Mouse (Mus musculus) liver, embryonic 15.5 days (tissue): Measurements from ENCODE around the gene Clvs2. TPM values are rescaled to one million over a fixed set of nuclear protein-coding genes. Genes with fewer than 3 reads are reported as not detected.

ENCODE experiments used
- ATAC-seq: fragments of 200-750 bp; cut with Nextera tagmentation; 2 replicates; pipeline ENCODE4 v1.8.0; 2017; ENCODE audit warnings: moderate number of reproducible peaks, mild to moderate bottlenecking, moderate library complexity; ENCODE audit not compliant: insufficient read depth
- H3K27ac ChIP-seq: fragments of 300-500 bp; sonication (generic); replicated peaks from 2 replicates; pipeline ENCODE4 v1.5.1; 2015; ENCODE audit warnings: mild to moderate bottlenecking, inconsistent platforms
- H3K27me3 ChIP-seq: fragments of 300-500 bp; sonication (generic); 2 replicates; pipeline ENCODE4 v1.6.1; 2015; ENCODE audit warnings: mild to moderate bottlenecking, inconsistent platforms
- H3K36me3 ChIP-seq: fragments of 300-500 bp; sonication (generic); replicated peaks from 2 replicates; pipeline ENCODE4 v1.6.1; 2015; ENCODE audit warnings: moderate library complexity, mild to moderate bottlenecking, inconsistent platforms
- H3K4me1 ChIP-seq: fragments of 300-500 bp; sonication (generic); replicated peaks from 2 replicates; pipeline ENCODE4 v1.6.1; 2015; ENCODE audit warnings: inconsistent platforms
- H3K4me2 ChIP-seq: fragments of 300-500 bp; sonication (generic); 2 replicates; pipeline ENCODE4 v1.6.1; 2015; ENCODE audit warnings: moderate library complexity, mild to moderate bottlenecking, inconsistent platforms
- H3K4me3 ChIP-seq: fragments of 300-500 bp; sonication (generic); replicated peaks from 2 replicates; pipeline ENCODE4 v1.5.1; 2015; ENCODE audit warnings: mild to moderate bottlenecking, inconsistent platforms
- H3K9ac ChIP-seq: fragments of 300-500 bp; sonication (generic); 2 replicates; pipeline ENCODE4 v1.6.1; 2015; ENCODE audit warnings: moderate library complexity, mild to moderate bottlenecking, inconsistent platforms
- H3K9me3 ChIP-seq: fragments of 300-500 bp; sonication (generic); replicated peaks from 2 replicates; pipeline ENCODE4 v1.6.1; 2016; ENCODE audit warnings: inconsistent platforms
- WGBS: fragments of 180-500 bp; shearing (Covaris S2); methylation state at CpG from one replicate; pipeline ENCODE4 v1.1.7; 2015; ENCODE audit warnings: mixed read lengths; ENCODE audit not compliant: insufficient replicate concordance; 5-methylcytosine and 5-hydroxymethylcytosine counted together
- polyA plus RNA-seq: library from polyadenylated mRNA; unstranded; fragments of >200 nt; fragmentation: Nextera tagmentation; extraction: Ambion mirVana; gene quantifications from 2 replicates; pipeline ENCODE4 v1.2.1, GENCODE M21; 2015

Gene Clvs2
- not detected in 2 replicates for polyA plus RNA-seq

- no peak within 1 kb of the TSS for H3K27ac ChIP-seq
- H3K27me3 ChIP-seq = peaks cover 11% of the 10 kb centered on the region
- H3K9ac ChIP-seq = no peak within 1 kb of the TSS
- H3K4me2 ChIP-seq = peak within 1 kb of the TSS; percentile 13; the same call in 1 of the 2 replicates
- no peaks in the 10 kb centered on the region for H3K9me3 ChIP-seq
- WGBS = 4% methylated on average over 37 of the region's 37 CpGs
- H3K36me3 ChIP-seq = no peaks in the 10 kb centered on the region
- no peaks in the 10 kb centered on the region for H3K4me1 ChIP-seq
- ATAC-seq = no peak
- no peak within 1 kb of the TSS for H3K4me3 ChIP-seq
These were observed at the start of gene Clvs2 for GRCm38 (mm10) chr10:33624131-33624879. Gene Clvs2, minus strand, starts transcription at chr10:33624769.

GRCm38 (mm10) chr10:33653142-33653541 lies 28.6 kb upstream of the Clvs2 start:
- Histone ChIP-seq H3K27me3 (no peaks in the 10 kb centered on the region), H3K27ac (no peak overlapping the region), H3K4me2 (no peak overlapping the region), H3K9ac (no peak overlapping the region), H3K4me3 (no peak overlapping the region), H3K4me1 (no peaks in the 10 kb centered on the region), H3K36me3 (no peaks in the 10 kb centered on the region), H3K9me3 (no peaks in the 10 kb centered on the region)
- ATAC-seq = no peak

GRCm38 (mm10) chr10:33623577-33623991 lies 985 bp downstream of the Clvs2 start:
- Histone ChIP-seq H3K36me3 (no peaks in the 10 kb centered on the region), H3K9me3 (no peaks in the 10 kb centered on the region), H3K4me1 (no peaks in the 10 kb centered on the region), H3K4me3 (no peak overlapping the region), H3K27me3 (peaks cover 11% of the 10 kb centered on the region), H3K9ac (no peak overlapping the region), H3K27ac (no peak overlapping the region), H3K4me2 (no peak overlapping the region)
- ATAC-seq = no peak
- 13% methylated on average over 6 of the region's 6 CpGs for WGBS

GRCm38 (mm10) chr10:33622700-33623099 lies 1.9 kb downstream of the Clvs2 start:
- WGBS = 63% methylated on average over 8 of the region's 8 CpGs
- Histone ChIP-seq H3K9me3 (no peaks in the 10 kb centered on the region), H3K9ac (no peak overlapping the region), H3K36me3 (no peaks in the 10 kb centered on the region), H3K27me3 (peaks cover 11% of the 10 kb centered on the region), H3K4me3 (no peak overlapping the region), H3K27ac (no peak overlapping the region), H3K4me2 (no peak overlapping the region), H3K4me1 (no peaks in the 10 kb centered on the region)
- no peak for ATAC-seq

- no peaks in the 10 kb centered on the region for H3K36me3 ChIP-seq
- no peak overlapping the region for H3K9ac ChIP-seq
- H3K27ac ChIP-seq = no peak overlapping the region
- no peaks in the 10 kb centered on the region for H3K27me3 ChIP-seq
- H3K4me2 ChIP-seq = no peak overlapping the region
- no peak overlapping the region for H3K4me3 ChIP-seq
- no peaks in the 10 kb centered on the region for H3K9me3 ChIP-seq
- no peaks in the 10 kb centered on the region for H3K4me1 ChIP-seq
- ATAC-seq = no peak
- whole genome bisulfite sequencing = 44% methylated on average over 2 of the region's 2 CpGs
These were observed 8.4 kb downstream of the Clvs2 start for GRCm38 (mm10) chr10:33616207-33616606.

- no peak for ATAC-seq
- Histone ChIP-seq H3K9ac (no peak overlapping the region), H3K4me3 (no peak overlapping the region), H3K4me1 (no peaks in the 10 kb centered on the region), H3K4me2 (no peak overlapping the region), H3K36me3 (no peaks in the 10 kb centered on the region), H3K27ac (no peak overlapping the region), H3K27me3 (no peaks in the 10 kb centered on the region), H3K9me3 (no peaks in the 10 kb centered on the region)
- 71% methylated on average over 1 of the region's 1 CpGs for whole genome bisulfite sequencing
These were observed 11.4 kb downstream of the Clvs2 start for GRCm38 (mm10) chr10:33613197-33613596.

- Histone ChIP-seq H3K36me3 (no peaks in the 10 kb centered on the region), H3K9me3 (no peaks in the 10 kb centered on the region), H3K4me3 (no peak overlapping the region), H3K27ac (no peak overlapping the region), H3K9ac (no peak overlapping the region), H3K4me2 (no peak overlapping the region), H3K27me3 (no peaks in the 10 kb centered on the region), H3K4me1 (no peaks in the 10 kb centered on the region)
- ATAC-seq = no peak
- WGBS = 72% methylated on average over 16 of the region's 16 CpGs
These were observed 31.8 kb downstream of the Clvs2 start for GRCm38 (mm10) chr10:33592732-33593131.

- Histone ChIP-seq H3K27me3 (no peaks in the 10 kb centered on the region), H3K4me2 (no peak overlapping the region), H3K9ac (no peak overlapping the region), H3K36me3 (no peaks in the 10 kb centered on the region), H3K27ac (no peak overlapping the region), H3K9me3 (no peaks in the 10 kb centered on the region), H3K4me3 (no peak overlapping the region), H3K4me1 (no peaks in the 10 kb centered on the region)
- 40% methylated on average over 2 of the region's 2 CpGs for WGBS
- ATAC-seq = no peak
These were observed 35.8 kb downstream of the Clvs2 start for GRCm38 (mm10) chr10:33588800-33589199.

- no peak overlapping the region for H3K4me3 ChIP-seq
- no peak overlapping the region for H3K4me2 ChIP-seq
- 32% methylated on average over 2 of the region's 2 CpGs for WGBS
- no peaks in the 10 kb centered on the region for H3K36me3 ChIP-seq
- H3K27me3 ChIP-seq = no peaks in the 10 kb centered on the region
- no peaks in the 10 kb centered on the region for H3K9me3 ChIP-seq
- no peak overlapping the region for H3K27ac ChIP-seq
- ATAC-seq = no peak
- no peaks in the 10 kb centered on the region for H3K4me1 ChIP-seq
- H3K9ac ChIP-seq = no peak overlapping the region
These were observed 37.5 kb downstream of the Clvs2 start for GRCm38 (mm10) chr10:33587118-33587517.

- 39% methylated on average over 3 of the region's 3 CpGs for WGBS
- Histone ChIP-seq H3K36me3 (no peaks in the 10 kb centered on the region), H3K9ac (no peak overlapping the region), H3K4me1 (no peaks in the 10 kb centered on the region), H3K27me3 (no peaks in the 10 kb centered on the region), H3K9me3 (no peaks in the 10 kb centered on the region), H3K27ac (no peak overlapping the region), H3K4me2 (no peak overlapping the region), H3K4me3 (no peak overlapping the region)
- no peak for ATAC-seq
These were observed 66.5 kb downstream of the Clvs2 start for GRCm38 (mm10) chr10:33558081-33558480.

- no peak overlapping the region for H3K9ac ChIP-seq
- no peak overlapping the region for H3K27ac ChIP-seq
- no peaks in the 10 kb centered on the region for H3K36me3 ChIP-seq
- no peak overlapping the region for H3K4me3 ChIP-seq
- 53% methylated on average over 4 of the region's 4 CpGs for WGBS
- H3K27me3 ChIP-seq = no peaks in the 10 kb centered on the region
- H3K9me3 ChIP-seq = no peaks in the 10 kb centered on the region
- no peak for ATAC-seq
- H3K4me2 ChIP-seq = no peak overlapping the region
- no peaks in the 10 kb centered on the region for H3K4me1 ChIP-seq
These were observed 84.2 kb downstream of the Clvs2 start for GRCm38 (mm10) chr10:33540331-33540730.
